Mouse (Mus musculus): ENCODE measurements at regions not wholly inside any gene's neighbourhood (a gene's known extent, or its start where the extent isn't known, plus 50 kb on each side); places are given as distances from the start of the nearest gene placed in this dataset.

- TF ChIP-seq CTCF (conservative IDR thresholded peaks at IDR 0.05; ENCODE audit: low read length) (no peak), POU5F1 (IDR thresholded peaks at IDR 0.05; ENCODE audit: borderline replicate concordance, low read length) (no peak)
These were observed 253.1 kb upstream of the Pbx1 start for GRCm38 (mm10) chr1:168685147-168685546.

Data from E14TG2a.4 (cell line).